Mouse (Mus musculus) olfactory bulb, adult 2 months (tissue): ENCODE measurements at regions not wholly inside any gene's neighbourhood (a gene's known extent, or its start where the extent isn't known, plus 50 kb on each side); places are given as distances from the start of the nearest gene placed in this dataset.

Experiments used
- H3K27ac ChIP-seq: fragments of 200-500 bp; 2 replicates; pipeline ENCODE4 v1.5.1; 2012; ENCODE audit warnings: low read depth, low read length; ENCODE audit not compliant: insufficient read depth
- H3K4me1 ChIP-seq: fragments of 200-500 bp; 2 replicates; pipeline ENCODE4 v1.6.1; 2012; ENCODE audit warnings: low read length; ENCODE audit not compliant: control insufficient read depth, insufficient read depth
- H3K4me3 ChIP-seq: fragments of 200-500 bp; 2 replicates; pipeline ENCODE4 v1.5.1; 2012; ENCODE audit warnings: mild to moderate bottlenecking, low read depth, low read length, moderate library complexity; ENCODE audit not compliant: insufficient read depth
- CTCF ChIP-seq: fragments of 200-500 bp; IDR thresholded peaks from 2 replicates; pipeline ENCODE4 v1.5.1; 2012; ENCODE audit warnings: low read depth, mild to moderate bottlenecking, low read length, moderate library complexity; ENCODE audit not compliant: insufficient read depth
- POLR2A ChIP-seq: fragments of 200-500 bp; IDR thresholded peaks from 2 replicates; pipeline ENCODE4 v1.6.1; 2012; ENCODE audit warnings: mild to moderate bottlenecking, low read depth, low read length, moderate library complexity; ENCODE audit not compliant: insufficient read depth
- WGBS: fragments of 180-500 bp; shearing (Covaris S2); methylation state at CpG from one replicate; pipeline ENCODE4 v1.1.7; 2018; 5-methylcytosine and 5-hydroxymethylcytosine counted together

DNA sequence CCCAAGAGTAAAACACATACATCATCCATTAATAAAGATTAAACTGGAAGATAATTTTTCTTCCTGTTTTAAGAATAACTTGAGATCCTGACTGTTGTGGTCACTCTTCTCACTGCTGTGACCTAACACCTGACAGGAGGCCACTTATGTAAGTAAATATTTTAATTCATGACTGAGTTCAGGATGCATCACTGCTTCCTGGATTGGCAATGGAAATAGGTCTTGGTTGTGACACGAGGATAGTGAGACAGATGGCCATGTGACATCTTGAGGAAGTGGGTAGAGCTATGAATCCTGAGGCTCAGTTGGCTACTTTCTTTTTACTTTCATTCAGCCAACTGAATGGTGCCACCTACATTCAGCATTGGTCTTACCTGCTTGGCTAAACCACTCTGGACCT, 2649.8 kb upstream of the Gm7489 start:
- no peaks in the 10 kb centered on the region for H3K4me1 ChIP-seq
- 83% methylated on average over 1 of the region's 1 CpGs for WGBS
- TF ChIP-seq CTCF (no peak), POLR2A (no peak)
- H3K27ac ChIP-seq = no peak overlapping the region
- H3K4me3 ChIP-seq = no peak overlapping the region

DNA sequence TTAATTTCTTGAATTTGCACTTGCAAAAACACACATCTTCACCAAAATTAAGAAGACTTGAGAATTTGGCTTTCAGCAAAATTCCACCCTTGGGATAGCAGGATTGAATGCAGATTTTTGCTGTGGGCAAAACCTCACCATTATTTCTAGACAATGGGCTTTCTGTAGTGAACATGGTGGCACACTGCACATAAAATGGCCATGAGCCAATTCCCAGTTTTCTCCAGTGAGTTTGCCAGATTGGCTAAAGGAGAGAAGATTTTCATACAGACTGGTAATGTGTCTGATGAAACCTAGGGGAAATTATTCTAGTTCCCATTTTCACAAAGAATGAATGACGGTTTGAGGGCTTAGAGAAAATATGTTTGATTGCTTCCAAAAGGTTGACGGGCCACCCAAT, 2640.1 kb upstream of the Gm7489 start:
- H3K4me3 ChIP-seq = no peak overlapping the region
- TF ChIP-seq CTCF (no peak), POLR2A (no peak)
- H3K27ac ChIP-seq = no peak overlapping the region
- 75% methylated on average over 2 of the region's 2 CpGs for WGBS
- H3K4me1 ChIP-seq = no peaks in the 10 kb centered on the region

DNA sequence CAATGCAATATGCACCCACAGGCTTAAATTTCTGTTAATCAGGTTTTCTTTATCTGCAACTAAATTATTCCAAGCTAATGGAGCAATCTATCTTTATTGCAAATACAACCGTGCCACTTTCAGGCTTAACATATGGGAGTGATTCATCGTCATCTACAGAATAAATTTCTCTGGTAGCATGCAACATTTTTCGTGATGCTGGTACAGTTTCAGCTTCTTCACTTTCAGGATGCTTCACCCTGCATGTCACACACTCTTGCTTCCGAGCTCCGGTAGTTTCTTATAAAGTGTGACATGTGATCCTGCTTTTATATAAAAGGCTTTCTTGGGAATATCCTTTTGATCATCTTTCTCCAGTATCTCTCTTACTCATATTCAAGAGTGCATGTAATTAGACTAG, 2637.4 kb upstream of the Gm7489 start:
- TF ChIP-seq POLR2A (no peak), CTCF (no peak)
- WGBS = 76% methylated on average over 5 of the region's 5 CpGs
- no peak overlapping the region for H3K4me3 ChIP-seq
- no peak overlapping the region for H3K27ac ChIP-seq
- H3K4me1 ChIP-seq = no peaks in the 10 kb centered on the region

DNA sequence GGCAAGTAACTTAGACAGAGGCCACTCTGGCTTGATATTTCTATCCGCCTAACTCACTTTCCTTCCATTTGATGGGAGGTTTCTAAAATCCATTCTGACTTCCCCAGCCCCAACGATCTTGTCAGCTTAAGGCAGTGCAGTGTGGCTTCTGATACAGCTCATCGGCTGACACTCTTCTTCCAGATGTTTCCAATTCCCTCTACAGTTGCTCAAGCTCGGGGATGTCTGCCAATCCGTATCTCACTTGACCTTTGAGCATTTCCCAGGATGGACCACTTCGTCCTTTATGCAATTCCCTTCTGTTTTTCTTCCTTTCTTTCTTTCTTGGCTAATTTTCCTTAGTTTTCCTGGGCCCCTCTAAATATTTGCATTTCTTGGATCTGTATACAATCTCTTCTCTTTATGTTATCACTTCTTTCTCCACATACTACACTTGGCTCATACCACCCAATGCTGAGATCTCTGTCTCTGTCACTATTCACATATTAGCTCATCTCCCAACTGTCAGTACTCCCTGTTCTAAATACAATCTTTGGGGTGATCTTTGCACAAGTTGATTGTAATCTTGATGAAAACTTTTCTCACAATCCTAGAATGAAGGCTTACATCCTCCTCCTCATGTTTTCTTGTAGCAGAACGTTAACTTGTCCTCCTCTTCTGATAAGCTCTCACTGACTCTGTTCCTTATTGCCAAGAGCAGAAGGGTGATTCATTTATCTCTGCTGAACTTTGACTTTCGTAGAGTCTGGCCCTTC, 2636.5 kb upstream of the Gm7489 start:
- whole genome bisulfite sequencing = 87% methylated on average over 8 of the region's 8 CpGs
- Histone ChIP-seq H3K4me1 (no peaks in the 10 kb centered on the region), H3K27ac (no peak overlapping the region), H3K4me3 (no peak overlapping the region)
- TF ChIP-seq POLR2A (no peak), CTCF (no peak)

DNA sequence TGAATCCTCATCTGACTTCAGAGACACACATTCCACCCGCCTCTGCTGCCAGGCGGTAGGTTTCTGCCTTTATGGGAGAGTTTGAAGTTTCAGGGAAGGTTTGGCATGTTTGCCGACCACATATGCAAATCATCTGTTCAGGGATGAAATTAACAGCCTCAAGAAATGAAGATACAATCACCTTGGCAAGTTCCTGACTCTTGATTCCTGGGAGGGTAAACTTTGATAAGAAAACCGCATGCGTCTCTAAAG, 2636.0 kb upstream of the Gm7489 start:
- WGBS = 91% methylated on average over 5 of the region's 5 CpGs
- H3K4me1 ChIP-seq = no peaks in the 10 kb centered on the region
- H3K4me3 ChIP-seq = no peak overlapping the region
- no peak for TF ChIP-seq POLR2A
- no peak for TF ChIP-seq CTCF
- H3K27ac ChIP-seq = no peak overlapping the region

DNA sequence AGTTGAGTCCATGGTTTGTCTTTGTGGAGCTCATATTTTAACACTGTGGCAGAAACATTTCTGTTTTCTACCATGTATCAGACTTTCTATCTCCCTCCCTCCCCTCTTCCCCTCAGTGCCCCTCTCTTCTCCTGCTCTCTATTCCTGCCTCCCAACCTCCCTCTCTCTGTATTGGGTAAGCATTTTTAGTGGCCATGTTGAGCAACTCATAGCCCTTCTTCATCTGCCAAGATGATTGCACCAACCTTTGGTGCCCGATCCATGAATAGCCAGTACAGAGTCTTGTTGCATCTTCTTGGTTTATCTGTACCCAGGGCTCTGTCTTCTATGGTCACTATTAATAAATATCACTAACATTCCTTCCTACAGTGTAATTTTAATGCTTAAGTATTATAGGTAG, 2630.6 kb upstream of the Gm7489 start:
- no peak overlapping the region for H3K27ac ChIP-seq
- no peak for TF ChIP-seq POLR2A
- TF ChIP-seq CTCF = no peak
- H3K4me3 ChIP-seq = no peak overlapping the region
- 95% methylated on average over 1 of the region's 1 CpGs for whole genome bisulfite sequencing
- no peaks in the 10 kb centered on the region for H3K4me1 ChIP-seq

DNA sequence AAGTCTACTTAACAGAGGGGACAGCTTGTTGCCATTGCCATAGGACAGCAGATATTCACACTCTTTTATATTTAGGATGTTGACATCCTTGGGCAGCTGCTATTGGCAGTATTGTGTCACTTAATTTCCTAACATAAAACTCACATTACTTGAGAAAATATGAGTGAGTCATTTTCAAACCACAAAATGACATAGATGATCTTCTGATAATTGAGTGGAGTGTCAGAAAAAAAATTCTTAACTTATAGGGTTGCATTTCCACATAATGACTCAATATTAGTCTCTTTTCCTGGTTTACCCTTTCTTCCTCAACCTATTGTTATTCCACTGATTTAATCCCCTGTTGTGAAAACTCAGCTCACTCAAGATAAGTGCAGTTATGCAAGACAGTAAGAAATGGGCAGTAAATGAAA, 2629.5 kb upstream of the Gm7489 start:
- TF ChIP-seq CTCF (no peak), POLR2A (no peak)
- Histone ChIP-seq H3K4me1 (no peaks in the 10 kb centered on the region), H3K4me3 (no peak overlapping the region), H3K27ac (no peak overlapping the region)

DNA sequence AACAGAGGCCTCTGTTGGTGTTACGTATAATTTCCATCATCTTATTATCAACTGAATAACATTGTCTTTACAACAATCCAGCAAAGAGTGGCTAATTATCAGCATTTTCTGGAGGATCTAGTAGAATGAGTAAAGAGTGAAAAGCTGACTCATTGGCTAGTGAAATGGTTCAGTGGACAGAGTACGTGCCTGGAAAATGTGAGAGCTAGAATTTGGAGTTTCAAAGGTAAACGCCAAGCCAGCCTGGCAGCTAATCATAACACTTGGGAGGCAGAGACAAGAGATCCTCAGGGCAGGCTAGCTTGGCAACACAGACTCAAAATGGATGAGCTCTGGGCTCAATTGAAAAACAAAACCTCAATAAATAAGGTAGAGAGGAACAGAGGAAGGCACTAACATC, 2628.0 kb upstream of the Gm7489 start:
- H3K4me3 ChIP-seq = no peak overlapping the region
- 67% methylated on average over 3 of the region's 3 CpGs for WGBS
- H3K4me1 ChIP-seq = no peaks in the 10 kb centered on the region
- no peak overlapping the region for H3K27ac ChIP-seq
- no peak for TF ChIP-seq CTCF
- no peak for TF ChIP-seq POLR2A

DNA sequence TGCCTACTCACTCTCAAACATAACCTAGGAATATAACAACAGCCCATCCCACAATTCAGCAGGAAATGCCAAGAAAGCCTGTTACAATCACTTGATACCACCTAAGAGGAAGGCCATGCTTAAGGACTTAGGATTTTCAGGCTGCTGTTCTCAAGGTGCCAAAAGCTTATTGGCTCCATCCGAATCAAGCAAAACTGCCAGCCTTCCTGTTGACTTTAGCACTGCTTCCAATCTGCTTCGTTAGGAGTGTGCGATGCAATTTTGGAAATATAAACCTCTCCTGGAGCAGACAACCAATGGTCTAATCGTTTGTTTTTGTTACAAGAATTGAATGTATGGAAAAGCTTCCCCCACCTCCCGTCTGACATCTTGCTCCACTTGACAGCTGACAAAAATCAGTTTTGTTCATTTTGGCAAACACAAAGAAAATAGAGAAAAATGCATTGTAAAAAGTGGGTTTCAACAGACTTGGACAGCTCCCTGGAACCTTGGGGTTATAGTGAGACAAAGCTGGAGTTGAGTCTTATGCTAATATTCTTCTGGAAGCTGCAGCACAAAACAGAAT, 2620.0 kb upstream of the Gm7489 start:
- TF ChIP-seq CTCF = no peak
- TF ChIP-seq POLR2A = no peak
- Histone ChIP-seq H3K4me3 (no peak overlapping the region), H3K27ac (no peak overlapping the region), H3K4me1 (no peaks in the 10 kb centered on the region)
- WGBS = 53% methylated on average over 5 of the region's 5 CpGs

DNA sequence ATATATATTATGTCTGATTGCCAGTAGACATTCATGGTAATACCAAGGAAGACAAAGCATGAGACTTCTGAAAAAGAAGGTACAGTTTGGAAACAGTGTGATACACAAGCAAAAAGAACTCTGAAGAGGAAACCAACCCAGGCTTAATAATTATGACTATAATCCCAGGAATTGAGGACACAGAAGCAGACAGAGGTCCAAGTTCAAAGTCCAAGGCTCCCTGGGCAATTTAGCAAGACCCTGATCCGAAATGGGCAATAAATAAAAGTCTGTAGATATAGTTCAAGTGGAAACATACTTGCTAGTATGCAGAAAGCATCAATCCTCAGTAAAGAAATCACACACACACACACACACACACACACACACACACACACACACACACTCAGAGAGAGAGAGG, 2618.7 kb upstream of the Gm7489 start:
- Histone ChIP-seq H3K4me3 (no peak overlapping the region), H3K4me1 (no peaks in the 10 kb centered on the region), H3K27ac (no peak overlapping the region)
- TF ChIP-seq POLR2A (no peak), CTCF (no peak)
- WGBS = 79% methylated on average over 1 of the region's 1 CpGs
